Mouse (Mus musculus): ENCODE data around the gene Dhrs7c.

The Dhrs7c gene

DNA sequence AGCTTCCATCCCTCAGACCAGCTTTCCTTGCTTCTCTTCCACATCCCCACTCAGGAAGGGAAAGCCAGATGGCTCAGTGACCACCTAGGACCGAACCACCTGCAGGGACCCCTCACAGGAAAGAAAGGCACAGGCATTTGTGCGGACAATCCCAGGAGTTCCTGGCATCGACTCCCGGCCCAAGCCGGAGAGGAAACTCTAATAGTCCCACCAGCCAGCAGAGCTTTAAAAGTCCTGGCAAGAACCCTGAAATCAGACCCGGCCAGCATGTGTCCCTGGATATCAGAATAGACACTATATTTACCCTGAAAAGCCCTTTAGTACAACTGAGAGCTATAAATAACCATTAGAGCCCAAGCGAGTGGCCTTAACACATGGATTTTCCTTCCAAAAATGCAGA is at the start of gene Dhrs7c:
Gene Dhrs7c, plus strand, starts transcription at position 257 of the 400 bp plus-strand sequence.
- no peak for DNase-seq (ENCODE audit: low read depth, low spot score)

- DNase-seq (ENCODE audit: low read depth, low spot score) = no peak
These were observed 41.7 kb upstream of the Dhrs7c start for GRCm38 (mm10) chr11:67756287-67756686.

- peak; percentile 37 for DNase-seq (ENCODE audit: low read depth, low spot score)
These were observed 40.4 kb upstream of the Dhrs7c start for GRCm38 (mm10) chr11:67757373-67758167.

DNA sequence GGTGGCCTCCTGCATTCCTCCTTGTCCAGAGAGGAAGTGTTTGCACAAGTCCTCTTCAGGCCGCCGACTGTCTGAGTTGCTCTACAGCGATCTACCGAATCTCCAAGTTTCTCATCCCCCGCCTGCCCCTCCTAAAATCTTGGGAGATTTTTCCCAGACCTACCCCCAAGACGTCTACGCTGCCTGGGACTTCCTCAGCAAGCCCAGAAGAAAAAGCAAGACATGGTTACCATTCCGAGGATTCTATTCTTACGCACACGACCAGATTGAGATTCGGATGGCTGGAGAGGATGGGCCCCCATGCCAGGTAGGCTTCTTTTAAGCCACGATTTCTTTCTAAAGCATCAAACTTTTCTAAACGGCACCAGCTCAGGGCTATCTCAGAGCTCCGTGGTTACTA is 26.9 kb upstream of the Dhrs7c start, which contains the start of gene Glp2r:
Gene Glp2r, minus strand, starts transcription at position 101 of the 400 bp plus-strand sequence.
- DNase-seq (ENCODE audit: low read depth, low spot score) = no peak

- no peak for DNase-seq (ENCODE audit: low read depth, low spot score)
These were observed 26.3 kb upstream of the Dhrs7c start for GRCm38 (mm10) chr11:67771691-67772090.

DNA sequence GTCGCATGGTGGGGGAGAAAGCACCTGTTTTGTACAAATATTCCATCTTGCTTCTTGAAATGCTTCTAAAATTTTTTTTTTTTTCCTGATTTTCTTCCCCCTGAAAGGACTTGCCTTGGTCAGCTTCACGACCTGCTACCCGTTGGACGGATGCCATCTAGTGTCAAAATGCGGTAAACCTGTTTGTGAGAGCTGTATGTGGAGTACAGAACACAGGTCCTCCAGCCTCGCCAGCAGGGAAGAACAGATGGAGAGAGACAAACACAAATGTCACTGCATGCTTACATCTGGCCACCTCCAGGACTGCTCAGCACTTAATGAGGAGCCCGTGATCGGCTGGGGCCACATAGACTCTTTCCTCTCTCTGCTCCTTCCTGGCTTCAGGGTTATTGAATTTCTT is 25.4 kb upstream of the Dhrs7c start:
- DNase-seq (ENCODE audit: low read depth, low spot score) = peak; percentile 49

GRCm38 (mm10) chr11:67774379-67774778 is 23.6 kb upstream of the Dhrs7c start, which contains the start of gene Gsg1l2:
Gsg1l2 (plus strand) TSS chr11:67774608.
- DNase-seq (ENCODE audit: low read depth, low spot score) = no peak

GRCm38 (mm10) chr11:67790182-67790581 is 7.8 kb upstream of the Dhrs7c start:
- DNase-seq (ENCODE audit: low read depth, low spot score) = no peak

- no peak for DNase-seq (ENCODE audit: low read depth, low spot score)
These were observed 2.2 kb downstream of the Dhrs7c start for GRCm38 (mm10) chr11:67800130-67800723.

DNA sequence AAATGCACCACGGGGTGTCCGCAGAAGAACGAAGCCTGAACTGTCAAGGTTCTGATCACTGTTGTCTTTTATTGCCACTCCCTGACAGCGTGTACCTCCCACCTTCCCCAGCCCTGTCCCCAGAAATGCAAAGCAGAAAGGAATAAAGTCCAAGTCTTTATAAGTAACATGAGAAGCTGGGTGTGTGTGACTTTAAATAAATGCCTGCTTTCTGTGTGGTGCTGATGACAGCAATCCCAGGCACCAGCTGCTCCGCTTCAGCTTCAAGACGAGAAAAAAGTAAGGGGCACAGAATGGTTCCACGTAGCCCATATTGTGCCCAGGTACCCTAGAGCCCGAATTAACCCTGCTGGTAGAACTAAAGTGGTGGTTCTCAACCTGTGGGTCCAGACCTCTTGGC is 3.2 kb downstream of the Dhrs7c start:
- no peak for DNase-seq (ENCODE audit: low read depth, low spot score)

DNA sequence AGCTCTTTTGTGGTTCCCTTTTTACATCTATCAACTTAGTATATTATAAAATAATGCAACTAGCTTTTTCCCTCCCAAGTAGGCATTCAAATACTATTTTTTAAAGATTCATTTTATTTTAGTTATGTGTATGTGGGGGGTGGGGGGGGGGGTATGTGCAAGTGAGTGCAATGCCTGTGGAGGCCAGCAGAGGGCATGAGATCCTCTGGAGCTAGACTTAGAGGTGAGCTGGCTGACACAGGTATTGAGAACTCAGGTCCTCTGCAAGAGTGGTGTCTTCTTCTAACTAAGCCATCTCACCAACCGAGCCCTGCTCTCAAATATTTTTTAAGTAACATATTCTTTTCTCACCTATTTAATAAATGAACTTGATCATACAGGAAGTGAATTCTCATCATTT is 7.6 kb downstream of the Dhrs7c start:
- peak; percentile 25 for DNase-seq (ENCODE audit: low read depth, low spot score)

DNA sequence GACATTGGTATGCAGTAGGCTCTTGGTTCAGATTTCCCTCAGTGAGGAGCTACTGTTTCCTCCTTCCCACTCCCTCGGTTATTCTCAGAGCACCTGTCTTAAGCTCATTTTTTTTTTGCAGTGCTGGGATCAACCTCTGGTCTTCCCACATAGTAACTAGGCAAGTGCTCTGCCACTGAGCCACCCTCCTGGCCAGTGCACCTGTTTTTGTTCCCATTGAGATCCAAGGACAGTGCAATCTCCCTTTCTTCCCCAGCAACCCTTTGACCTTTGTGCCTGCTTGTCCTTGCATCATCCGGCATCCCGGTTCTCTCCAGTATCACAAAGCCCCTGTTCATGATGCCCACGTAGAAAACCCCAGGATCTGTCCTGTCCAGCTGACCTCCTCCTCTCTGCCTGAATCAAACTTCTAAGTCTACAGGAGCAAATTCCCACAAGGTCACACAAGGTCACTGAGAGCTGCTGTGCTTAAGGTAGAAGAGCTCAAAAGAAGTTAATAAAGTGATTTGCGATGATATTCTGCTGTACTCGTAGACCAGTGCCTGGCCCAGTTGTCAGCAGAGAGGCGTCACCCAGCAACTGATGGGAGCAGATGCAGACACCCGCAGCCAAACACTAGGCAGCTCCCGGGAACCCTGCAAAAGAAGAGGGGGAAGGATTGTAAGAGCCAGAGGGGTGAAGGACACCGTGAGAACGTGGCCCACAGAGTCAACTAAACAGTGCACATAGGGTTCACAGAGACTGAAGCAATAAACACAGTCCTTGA is 9.0 kb downstream of the Dhrs7c start:
- DNase-seq (ENCODE audit: low read depth, low spot score) = peak; percentile 6

GRCm38 (mm10) chr11:67808051-67808450 is 10.1 kb downstream of the Dhrs7c start:
- no peak for DNase-seq (ENCODE audit: low read depth, low spot score)

DNA sequence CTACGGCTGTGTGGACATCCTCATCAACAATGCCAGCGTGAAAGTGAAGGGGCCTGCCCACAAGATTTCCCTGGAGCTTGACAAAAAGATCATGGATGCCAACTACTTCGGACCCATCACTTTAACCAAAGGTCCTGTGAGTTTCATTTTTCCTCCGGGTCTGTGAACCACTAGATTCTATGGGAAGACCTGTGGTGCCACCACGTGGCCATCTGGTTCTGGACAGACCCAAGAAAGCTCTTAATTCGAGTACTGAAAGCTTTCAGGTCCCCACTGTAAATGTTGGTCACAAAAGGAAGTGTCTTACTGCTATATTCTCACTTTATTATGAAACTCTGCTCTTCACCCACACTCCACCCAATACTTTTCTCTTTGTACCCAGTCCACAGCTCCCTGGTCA is 13.5 kb downstream of the Dhrs7c start:
- no peak for DNase-seq (ENCODE audit: low read depth, low spot score)

GRCm38 (mm10) chr11:67819604-67820003 is 21.6 kb downstream of the Dhrs7c start:
- DNase-seq (ENCODE audit: low read depth, low spot score) = peak; percentile 43

DNA sequence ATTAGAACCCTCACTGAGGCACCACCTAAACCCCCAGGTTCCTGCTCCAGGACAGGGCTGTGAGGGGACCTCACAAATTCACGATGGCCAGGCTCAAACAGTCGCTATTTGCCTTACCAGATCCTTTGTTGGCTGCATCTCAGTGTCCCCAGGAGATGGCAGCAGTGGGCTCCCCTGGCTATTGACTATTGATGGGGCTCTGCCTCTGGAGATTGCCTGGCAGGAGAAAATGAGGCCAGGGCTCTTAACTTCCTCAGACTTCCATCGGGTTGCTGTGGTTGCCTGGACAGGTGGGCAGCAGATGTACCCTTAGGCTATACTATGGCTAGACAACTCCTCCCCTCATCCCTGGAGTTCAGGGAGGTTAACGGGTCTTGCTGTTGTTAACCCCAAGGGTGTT is 22.2 kb downstream of the Dhrs7c start:
- peak; percentile 58 for DNase-seq (ENCODE audit: low read depth, low spot score)

- no peak for DNase-seq (ENCODE audit: low read depth, low spot score)
These were observed 23.6 kb downstream of the Dhrs7c start for GRCm38 (mm10) chr11:67821560-67821959.

DNA sequence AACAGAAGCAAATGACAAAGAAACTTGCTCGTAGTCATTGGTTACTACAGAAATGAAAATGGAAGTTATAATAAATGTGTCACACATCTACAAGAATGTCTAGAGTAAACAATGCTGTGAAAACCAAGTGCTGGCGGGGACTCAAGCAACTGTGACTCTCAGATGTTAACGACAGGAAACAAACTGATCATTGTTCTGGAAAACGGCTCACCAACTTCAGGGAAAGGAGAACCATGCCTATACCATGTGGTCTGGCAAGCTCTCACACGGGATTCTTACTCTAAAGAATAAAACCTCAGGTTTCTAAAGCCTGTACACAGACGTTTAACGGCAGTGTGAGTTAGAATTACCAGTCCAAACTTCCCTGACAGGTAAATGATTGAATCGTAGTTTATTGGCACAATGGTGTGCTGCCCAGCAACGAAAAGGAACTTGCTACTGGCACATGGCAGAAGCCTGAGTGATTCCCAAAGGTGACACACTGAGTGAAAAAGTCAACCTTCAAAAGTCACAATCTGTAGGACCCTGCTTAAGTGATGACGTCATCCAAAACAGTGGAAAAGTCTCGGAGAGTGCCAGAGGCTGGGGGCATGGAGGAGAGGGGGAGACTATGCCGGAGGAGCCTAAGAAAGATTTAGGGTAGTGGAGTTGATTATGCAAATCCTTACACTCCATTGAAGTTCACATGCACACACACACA is 30.5 kb downstream of the Dhrs7c start:
- DNase-seq (ENCODE audit: low read depth, low spot score) = no peak

GRCm38 (mm10) chr11:67829530-67829929 is 31.5 kb downstream of the Dhrs7c start:
- no peak for DNase-seq (ENCODE audit: low read depth, low spot score)

DNA sequence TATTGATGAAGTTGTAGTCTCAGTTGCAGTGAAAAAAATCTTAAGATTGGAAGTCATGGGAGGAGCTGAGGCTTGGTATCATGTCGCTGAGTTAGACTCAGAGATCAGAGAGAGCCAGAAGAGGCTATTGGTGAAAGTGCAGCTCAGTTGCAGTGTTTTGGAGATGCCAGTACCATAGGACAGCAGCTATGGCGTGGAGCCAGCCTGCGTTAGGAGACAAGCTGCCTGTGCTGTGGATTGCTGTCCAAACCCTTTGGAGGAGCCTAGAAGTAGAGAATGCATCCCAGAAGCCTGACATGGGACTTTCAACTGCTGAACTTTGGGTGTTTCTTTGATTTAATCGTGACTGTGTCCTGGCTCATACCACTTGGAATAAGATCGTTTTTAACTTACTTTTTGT is 33.8 kb downstream of the Dhrs7c start:
- DNase-seq (ENCODE audit: low read depth, low spot score) = no peak

DNA sequence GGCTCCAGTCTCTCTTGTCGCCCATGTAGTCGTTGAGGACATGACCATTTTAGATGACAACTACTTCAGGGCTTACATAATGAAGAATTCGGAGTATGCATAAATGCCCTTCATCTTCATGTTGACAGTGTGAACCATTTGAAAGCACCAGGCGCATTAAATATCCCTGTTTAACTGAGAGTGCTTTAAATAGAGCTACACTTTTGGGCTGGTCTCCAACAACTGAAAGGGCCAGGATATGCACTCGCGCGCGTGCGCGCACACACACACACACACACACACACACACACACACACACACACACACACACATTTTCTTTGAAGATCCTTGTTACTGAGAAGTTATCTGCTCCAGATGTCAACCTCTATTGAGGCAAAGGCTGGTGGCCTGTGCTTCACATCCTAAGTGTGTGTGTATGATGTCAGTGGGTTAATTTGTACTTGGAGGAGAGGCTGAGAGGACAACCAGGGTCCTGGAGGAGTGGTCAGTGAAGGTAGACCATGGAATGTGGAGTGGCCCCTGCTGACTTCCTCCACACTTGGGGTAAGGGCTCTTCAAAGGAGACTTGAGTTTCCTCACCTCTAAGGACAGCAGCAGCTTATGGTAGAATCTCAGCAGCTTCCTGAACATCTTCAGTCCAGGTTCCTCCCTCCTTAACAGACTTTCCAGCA is 37.6 kb downstream of the Dhrs7c start:
- DNase-seq (ENCODE audit: low read depth, low spot score) = no peak

All from R1 (cell line).